Mouse (Mus musculus) brain, embryonic 14.5 days (tissue): Measurements from ENCODE around the gene Stk39. TPM values are rescaled to one million over a fixed set of nuclear protein-coding genes. Genes with fewer than 3 reads are reported as not detected.

ENCODE experiments used
- DNase-seq: peaks from one replicate; pipeline ENCODE4 v3.0.0-alpha.2; 2011; ENCODE audit warnings: low read depth
- CTCF ChIP-seq: fragments of 200-500 bp; IDR thresholded peaks from 2 replicates; pipeline ENCODE4 v1.5.1; 2012; ENCODE audit warnings: inconsistent platforms, mild to moderate bottlenecking, moderate library complexity, borderline replicate concordance; ENCODE audit not compliant: insufficient read depth, insufficient read length; ENCODE audit errors: extremely low read depth
- POLR2A ChIP-seq: fragments of 200-500 bp; IDR thresholded peaks from 2 replicates; pipeline ENCODE4 v1.6.1; 2012; ENCODE audit warnings: mild to moderate bottlenecking, inconsistent platforms, borderline replicate concordance; ENCODE audit not compliant: poor library complexity, insufficient read depth, insufficient read length, severe bottlenecking; ENCODE audit errors: extremely low read depth
- polyA plus RNA-seq: library from polyadenylated mRNA; depleted of rRNA; stranded (reverse); fragments of >200 nt; gene quantifications from 2 replicates; pipeline ENCODE4 v1.2.3, GENCODE M21; 2012

Gene Stk39
- polyA plus RNA-seq, 1 experiment: 27.7 TPM

DNA sequence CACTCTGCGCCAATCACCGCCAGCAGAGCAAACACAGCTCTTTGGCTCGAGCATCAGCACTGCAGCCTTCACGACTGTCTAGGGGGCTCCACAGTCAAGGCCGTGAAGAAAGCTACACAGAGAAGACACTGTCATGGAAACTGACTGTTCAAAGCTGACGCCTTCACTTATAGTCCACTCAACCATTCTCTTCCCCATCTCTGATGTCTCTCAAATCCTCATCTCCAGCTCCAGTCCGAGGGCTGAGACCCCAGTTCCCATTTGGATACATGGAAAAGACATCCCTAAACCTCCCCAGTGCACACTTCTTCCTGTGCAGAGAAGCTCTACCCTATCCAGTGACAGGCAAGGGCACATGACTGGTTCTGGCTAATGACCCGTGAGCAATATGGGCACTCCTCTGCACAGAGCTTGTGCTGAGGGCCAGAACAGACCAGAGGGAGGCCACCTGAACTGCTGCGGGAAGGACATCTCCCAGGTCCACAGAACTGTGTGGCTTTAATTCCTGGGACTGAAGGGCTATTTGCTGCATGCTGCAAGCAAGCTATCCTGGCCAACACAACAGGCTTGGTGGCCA, 38.2 kb downstream of the Stk39 start:
- no peak for TF ChIP-seq POLR2A
- TF ChIP-seq CTCF: no peak
- DNase-seq: no peak

DNA sequence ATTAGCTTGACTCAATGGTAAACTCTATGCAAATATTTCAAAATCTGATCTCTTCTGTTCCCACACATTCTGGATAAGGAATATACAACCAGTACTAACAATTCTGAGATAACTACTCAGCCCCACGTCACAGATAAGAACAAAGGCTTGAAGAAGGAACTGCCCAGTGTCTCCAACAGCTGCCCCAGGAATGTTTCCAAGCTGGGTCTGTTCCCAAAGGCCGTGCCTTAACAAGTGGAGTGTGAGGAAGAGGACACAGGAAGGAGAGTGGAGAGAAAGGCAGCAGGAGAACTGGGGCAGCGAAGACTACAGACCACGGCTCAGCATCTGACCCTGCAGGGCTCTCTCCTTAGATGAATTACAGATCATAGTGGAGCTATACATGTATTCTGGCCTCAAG, 39.2 kb downstream of the Stk39 start:
- TF ChIP-seq POLR2A (no peak), CTCF (no peak)
- DNase-seq: no peak

GRCm38 (mm10) chr2:68431024-68431962, 40.8 kb downstream of the Stk39 start:
- DNase-seq: no peak
- no peak for TF ChIP-seq CTCF
- TF ChIP-seq POLR2A: no peak

DNA sequence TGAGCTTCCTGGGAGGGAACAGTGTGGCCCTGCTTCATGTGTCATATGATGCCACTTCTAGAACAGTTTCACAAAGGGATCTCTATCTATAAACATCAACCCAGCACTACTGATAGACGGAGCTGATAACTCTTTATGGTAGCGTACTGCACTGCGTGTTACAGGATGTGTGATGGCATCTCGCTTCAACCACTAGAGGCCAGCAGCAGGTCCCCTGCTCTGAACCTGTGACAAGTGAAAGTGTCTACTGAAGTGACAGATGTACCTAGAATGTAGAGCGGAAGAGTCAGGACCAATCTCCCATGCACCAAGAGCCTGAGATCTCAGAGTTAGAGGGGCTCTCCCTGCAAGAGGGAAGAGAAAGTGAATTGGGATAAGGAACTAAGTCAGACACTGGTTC, 41.6 kb downstream of the Stk39 start:
- TF ChIP-seq POLR2A (no peak), CTCF (peak; percentile 23; the same call in 1 of the 2 replicates)

DNA sequence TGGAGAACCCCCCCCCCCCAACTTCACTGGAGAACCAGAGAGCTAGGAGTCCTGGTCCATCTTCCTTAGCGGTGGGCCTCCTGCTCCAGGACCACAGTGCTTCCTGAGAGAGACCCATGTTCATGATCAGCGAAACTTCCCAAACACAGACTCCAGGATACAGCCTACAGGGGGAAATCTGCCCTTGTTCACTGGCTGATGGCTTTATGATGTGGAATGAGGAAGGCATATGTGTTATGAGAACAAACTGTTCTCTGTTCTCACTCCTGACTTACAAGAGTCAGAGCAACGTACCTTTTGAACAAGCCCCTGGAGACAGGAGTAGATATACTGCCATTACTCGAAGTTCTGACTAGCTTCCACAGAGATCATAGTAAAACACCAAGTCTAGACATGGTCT, 42.6 kb downstream of the Stk39 start:
- no peak for DNase-seq

More for the DNA sequence above, 41.6 kb downstream of the Stk39 start:
- DNase-seq: no peak

GRCm38 (mm10) chr2:68426977-68427577, 45.0 kb downstream of the Stk39 start:
- DNase-seq: no peak
- TF ChIP-seq CTCF (no peak), POLR2A (no peak)

More for the DNA sequence above, 42.6 kb downstream of the Stk39 start:
- TF ChIP-seq CTCF (no peak), POLR2A (no peak)

GRCm38 (mm10) chr2:68426074-68426473, 46.0 kb downstream of the Stk39 start:
- DNase-seq: no peak
- TF ChIP-seq CTCF (no peak), POLR2A (no peak)

DNA sequence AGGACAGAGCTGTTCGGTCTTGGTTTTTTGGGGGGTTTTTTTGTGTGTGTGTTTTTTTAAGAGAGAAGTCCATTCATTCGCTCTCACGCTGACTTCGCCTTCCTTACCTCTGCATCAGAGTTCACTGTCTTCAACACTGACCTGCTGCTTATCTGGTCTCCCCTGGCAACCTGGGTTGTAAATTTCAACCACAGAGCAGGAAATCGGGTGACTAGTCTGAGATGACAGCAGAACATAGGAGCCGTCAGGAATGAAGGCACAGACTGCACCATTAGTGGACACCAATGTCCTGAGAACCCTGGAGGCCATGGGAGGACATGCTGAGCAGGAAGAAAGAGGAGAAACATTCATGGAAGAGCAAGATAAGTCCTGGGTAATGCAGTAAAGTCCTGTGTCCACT, 51.1 kb downstream of the Stk39 start:
- TF ChIP-seq POLR2A (no peak), CTCF (no peak)

GRCm38 (mm10) chr2:68420223-68420622, 51.8 kb downstream of the Stk39 start:
- no peak for TF ChIP-seq CTCF
- TF ChIP-seq POLR2A: no peak
- DNase-seq: no peak

More for the DNA sequence above, 51.1 kb downstream of the Stk39 start:
- DNase-seq: no peak

DNA sequence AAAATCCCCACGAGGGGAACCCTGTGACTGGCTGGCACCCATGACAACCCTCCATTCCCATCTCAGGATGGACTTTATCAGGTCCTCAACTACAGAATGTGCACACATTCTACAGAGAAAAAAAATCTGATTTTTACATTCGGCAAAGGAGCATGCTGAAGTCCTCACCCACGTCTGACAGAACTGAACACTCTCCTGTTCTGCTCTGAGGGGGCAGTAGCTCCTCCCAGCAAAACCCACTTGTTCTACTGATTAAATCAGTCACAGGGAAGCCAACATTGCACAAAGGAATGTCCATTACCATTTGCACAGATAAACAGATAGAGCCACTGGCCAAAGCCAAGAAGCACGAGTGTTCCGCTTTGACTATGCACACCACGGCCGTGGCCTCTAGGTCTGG, 52.3 kb downstream of the Stk39 start:
- TF ChIP-seq CTCF (no peak), POLR2A (no peak)
- no peak for DNase-seq

DNA sequence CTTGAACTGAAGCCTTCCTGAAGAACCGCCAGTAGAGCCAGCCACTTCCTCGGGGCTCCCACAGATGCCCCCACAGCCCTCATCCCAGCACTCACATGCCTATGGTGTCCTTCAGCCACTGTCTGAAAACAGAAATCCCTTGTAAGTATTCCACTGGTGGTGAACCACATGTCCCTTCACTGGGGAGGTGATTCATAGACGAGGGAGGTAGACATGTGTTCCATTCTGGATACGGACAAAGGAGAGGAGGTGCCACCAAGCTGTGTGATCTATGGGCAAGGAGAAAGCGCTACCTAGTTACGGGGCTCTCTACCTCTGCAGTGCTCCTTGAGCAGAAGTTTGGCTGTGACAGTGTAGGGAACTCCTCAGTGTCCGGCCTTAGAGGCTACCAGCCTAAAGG, 52.9 kb downstream of the Stk39 start:
- no peak for DNase-seq
- TF ChIP-seq POLR2A: no peak
- TF ChIP-seq CTCF: no peak

DNA sequence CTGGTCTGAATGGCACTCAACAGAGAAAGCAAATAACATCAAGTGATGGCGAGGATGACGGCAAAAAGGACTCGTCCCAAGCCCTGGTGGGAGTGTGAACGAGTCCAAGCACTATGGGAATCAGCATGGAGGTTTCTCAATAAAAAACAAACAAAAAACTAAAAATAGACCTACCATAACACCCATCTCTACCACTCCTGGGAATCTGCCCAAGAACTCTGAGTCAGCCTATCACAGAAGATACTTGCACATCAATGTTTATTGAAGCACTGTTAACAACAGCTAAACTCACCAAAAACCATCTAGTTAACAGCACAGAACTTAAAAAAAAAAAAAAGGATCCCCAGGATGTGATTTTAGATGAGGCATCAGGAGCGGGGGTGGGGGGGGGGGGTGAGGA, 55.0 kb downstream of the Stk39 start:
- no peak for TF ChIP-seq CTCF
- no peak for TF ChIP-seq POLR2A
- no peak for DNase-seq

DNA sequence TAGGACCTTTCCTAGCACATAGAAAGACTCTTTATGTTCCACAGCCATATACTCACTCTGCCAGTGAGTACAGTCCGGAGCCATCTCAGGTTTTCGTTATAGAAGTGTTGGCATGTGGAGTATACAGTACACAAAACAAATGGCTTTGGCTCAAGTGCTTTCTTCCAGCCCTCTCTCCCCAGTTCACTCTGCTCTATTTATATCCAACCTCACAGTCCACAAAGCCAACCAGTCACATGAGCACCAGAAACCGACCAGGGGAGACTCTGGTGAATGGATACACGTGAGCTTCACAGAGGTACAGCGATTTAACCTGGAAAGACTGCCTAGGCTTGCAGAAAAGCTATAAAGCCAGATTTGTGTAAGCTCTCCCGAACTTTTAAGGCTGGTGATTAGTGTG, 56.4 kb downstream of the Stk39 start:
- DNase-seq: no peak
- TF ChIP-seq POLR2A (no peak), CTCF (no peak)

DNA sequence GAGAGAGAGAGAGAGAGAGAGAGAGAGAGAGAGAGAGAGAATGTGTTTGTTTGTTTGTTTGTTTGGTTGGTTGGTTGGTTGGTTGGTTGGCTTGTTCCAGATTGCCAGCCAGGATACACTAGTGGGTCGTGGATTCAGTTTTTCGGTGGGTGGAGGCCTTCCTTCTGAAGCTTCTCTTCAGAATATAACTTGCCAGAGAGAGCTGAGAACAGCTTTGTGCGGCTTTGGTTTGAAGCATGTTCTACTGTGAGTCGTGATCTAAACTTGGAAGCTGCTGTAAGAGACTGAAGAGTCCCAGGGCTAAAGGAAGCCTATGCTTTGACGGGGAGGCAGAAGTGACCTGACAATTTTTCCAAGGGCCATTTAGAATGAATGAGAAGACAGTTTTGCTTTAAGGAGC, 59.9 kb downstream of the Stk39 start:
- no peak for TF ChIP-seq CTCF
- no peak for TF ChIP-seq POLR2A
- DNase-seq: no peak

DNA sequence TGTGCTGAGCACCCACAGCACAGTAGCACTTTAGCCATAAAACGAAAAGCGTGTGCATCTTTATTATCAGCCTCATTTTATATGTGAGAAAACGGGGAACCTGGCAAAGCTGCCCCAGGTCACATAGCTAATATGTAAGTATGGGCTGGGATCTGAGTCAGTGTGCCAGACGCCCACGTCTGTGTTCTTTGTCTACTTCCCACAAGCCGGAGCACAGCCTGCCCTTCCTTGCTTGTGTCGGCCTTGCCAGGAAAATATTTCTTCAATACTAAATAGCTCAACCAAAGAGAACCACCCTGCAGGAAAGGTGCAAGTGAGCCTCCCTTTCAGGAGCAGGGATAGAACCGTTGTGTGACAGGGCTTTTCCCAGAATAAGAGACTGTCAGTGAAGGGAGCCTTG, 60.9 kb downstream of the Stk39 start:
- DNase-seq: peak; percentile 62
- TF ChIP-seq POLR2A (no peak), CTCF (no peak)
